Mouse (Mus musculus) neural tube, embryonic 13.5 days (tissue): Measurements from ENCODE around the gene Msh4. TPM values are rescaled to one million over a fixed set of nuclear protein-coding genes. Genes with fewer than 3 reads are reported as not detected.

Experiments
- ATAC-seq: fragments of 200-750 bp; cut with Nextera tagmentation; 2 replicates; pipeline ENCODE4 v1.8.0; 2017; ENCODE audit warnings: low read depth, mild to moderate bottlenecking, moderate TSS enrichment, moderate library complexity
- H3K27ac ChIP-seq: fragments of 300-500 bp; sonication (generic); replicated peaks from 2 replicates; pipeline ENCODE4 v1.5.1; 2015; ENCODE audit warnings: moderate library complexity, mild to moderate bottlenecking, inconsistent platforms
- H3K27me3 ChIP-seq: fragments of 300-500 bp; sonication (generic); 2 replicates; pipeline ENCODE4 v1.6.1; 2015; ENCODE audit warnings: mild to moderate bottlenecking, inconsistent platforms
- H3K36me3 ChIP-seq: fragments of 300-500 bp; sonication (generic); 2 replicates; pipeline ENCODE4 v1.6.1; 2015; ENCODE audit warnings: mild to moderate bottlenecking, inconsistent platforms
- H3K4me1 ChIP-seq: fragments of 300-500 bp; sonication (generic); replicated peaks from 2 replicates; pipeline ENCODE4 v1.6.1; 2015; ENCODE audit warnings: inconsistent platforms
- H3K4me2 ChIP-seq: fragments of 300-500 bp; sonication (generic); 2 replicates; pipeline ENCODE4 v1.6.1; 2015; ENCODE audit warnings: inconsistent platforms, mild to moderate bottlenecking, moderate library complexity
- H3K4me3 ChIP-seq: fragments of 300-500 bp; sonication (generic); 2 replicates; pipeline ENCODE4 v1.5.1; 2015; ENCODE audit warnings: mild to moderate bottlenecking, inconsistent platforms
- H3K9ac ChIP-seq: fragments of 300-500 bp; sonication (generic); 2 replicates; pipeline ENCODE4 v1.6.1; 2015; ENCODE audit warnings: moderate library complexity, mild to moderate bottlenecking, inconsistent platforms
- H3K9me3 ChIP-seq: fragments of 300-500 bp; sonication (generic); 2 replicates; pipeline ENCODE4 v1.6.1; 2016; ENCODE audit warnings: inconsistent platforms
- WGBS: fragments of 180-500 bp; shearing (Covaris S2); methylation state at CpG from one replicate; pipeline ENCODE4 v1.1.7; 2015; 5-methylcytosine and 5-hydroxymethylcytosine counted together
- polyA plus RNA-seq: library from polyadenylated mRNA; unstranded; fragments of >200 nt; fragmentation: Nextera tagmentation; extraction: Ambion mirVana; gene quantifications from 2 replicates; pipeline ENCODE4 v1.2.1, GENCODE M21; 2015

The Msh4 gene
- polyA plus RNA-seq, 1 experiment from 2014 or later, result 0.06 TPM

DNA sequence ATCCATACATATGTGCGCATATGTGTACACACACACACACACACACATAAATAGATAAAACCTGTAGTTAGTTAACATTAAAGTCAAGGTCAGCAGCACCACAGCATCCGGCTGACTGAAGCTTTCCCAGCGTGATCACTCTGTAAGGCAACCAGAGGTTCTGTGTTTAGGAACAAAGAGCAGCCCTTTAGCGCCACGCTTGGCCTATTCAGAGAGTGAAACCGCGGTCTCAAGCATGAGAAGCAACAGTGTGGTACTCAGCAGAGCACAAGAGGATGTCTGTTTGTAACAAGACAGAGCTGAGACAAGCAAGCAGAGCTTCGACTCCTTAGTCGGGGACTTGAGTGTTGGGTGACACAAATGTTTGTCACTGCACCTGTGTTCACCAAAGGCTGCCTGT lies 86.5 kb downstream of the Msh4 start:
- H3K9ac ChIP-seq, result no peak overlapping the region
- H3K9me3 ChIP-seq, result no peaks in the 10 kb centered on the region
- 64% methylated on average over 9 of the region's 9 CpGs for WGBS
- no peak for ATAC-seq
- H3K4me3 ChIP-seq, result no peak overlapping the region
- H3K4me1 ChIP-seq, result peaks cover 9% of the 10 kb centered on the region; the same call in 1 of the 2 replicates
- H3K27me3 ChIP-seq, result no peaks in the 10 kb centered on the region
- H3K27ac ChIP-seq, result no peak overlapping the region
- no peak overlapping the region for H3K4me2 ChIP-seq
- H3K36me3 ChIP-seq, result no peaks in the 10 kb centered on the region

DNA sequence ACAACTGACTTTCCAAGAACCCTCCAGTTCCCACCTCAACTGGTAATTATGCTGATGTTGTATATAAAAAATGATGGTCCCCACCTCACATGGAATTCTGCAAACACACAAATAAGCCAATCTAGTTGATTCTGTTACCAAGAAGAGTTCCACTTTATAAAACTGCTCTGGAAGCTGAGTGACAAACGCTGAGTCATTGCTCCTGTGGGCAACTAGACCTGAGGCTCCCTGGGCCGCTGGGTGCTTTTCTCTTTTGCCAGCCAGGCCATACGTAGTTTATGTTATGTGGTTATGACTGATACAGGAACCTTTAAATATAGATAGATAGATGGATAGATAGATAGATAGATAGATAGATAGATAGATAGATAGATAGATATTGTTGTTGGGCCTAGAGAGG lies 87.2 kb downstream of the Msh4 start:
- Histone ChIP-seq H3K27ac (no peak overlapping the region), H3K36me3 (no peaks in the 10 kb centered on the region), H3K4me2 (no peak overlapping the region), H3K4me1 (peaks cover 3% of the 10 kb centered on the region; the same call in 1 of the 2 replicates), H3K9ac (no peak overlapping the region), H3K4me3 (no peak overlapping the region), H3K27me3 (no peaks in the 10 kb centered on the region), H3K9me3 (no peaks in the 10 kb centered on the region)
- WGBS, result 96% methylated on average over 3 of the region's 3 CpGs
- no peak for ATAC-seq

DNA sequence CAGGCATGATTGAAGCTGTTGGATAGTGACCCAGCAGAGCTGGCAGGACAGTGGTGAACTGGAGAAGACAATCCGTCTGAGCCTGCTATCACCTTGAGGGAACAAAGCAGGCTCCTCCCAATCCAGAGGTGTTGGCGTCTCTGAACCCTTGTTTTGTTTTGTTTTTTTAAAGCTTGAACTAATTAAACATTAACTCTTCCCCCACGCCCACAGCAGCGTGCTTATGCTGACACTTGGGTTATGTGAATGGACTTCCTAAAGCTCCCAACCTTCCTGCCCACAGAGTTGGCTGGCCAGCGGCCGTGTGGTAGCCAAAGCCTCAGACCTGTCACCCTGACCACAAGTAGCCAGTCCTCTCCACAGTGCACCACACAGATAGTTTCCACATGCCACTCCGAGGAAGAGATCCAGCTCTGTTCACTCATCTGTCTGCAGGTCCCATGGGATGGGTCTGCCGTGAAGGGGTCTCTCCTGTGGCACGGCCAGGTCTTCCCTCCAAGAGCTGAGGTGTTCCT lies 88.5 kb downstream of the Msh4 start:
- H3K4me2 ChIP-seq, result no peak overlapping the region
- no peaks in the 10 kb centered on the region for H3K9me3 ChIP-seq
- H3K27ac ChIP-seq, result no peak overlapping the region
- 80% methylated on average over 9 of the region's 9 CpGs for WGBS
- H3K27me3 ChIP-seq, result no peaks in the 10 kb centered on the region
- H3K4me1 ChIP-seq, result no peaks in the 10 kb centered on the region
- no peaks in the 10 kb centered on the region for H3K36me3 ChIP-seq
- no peak overlapping the region for H3K9ac ChIP-seq
- H3K4me3 ChIP-seq, result no peak overlapping the region
- no peak for ATAC-seq

DNA sequence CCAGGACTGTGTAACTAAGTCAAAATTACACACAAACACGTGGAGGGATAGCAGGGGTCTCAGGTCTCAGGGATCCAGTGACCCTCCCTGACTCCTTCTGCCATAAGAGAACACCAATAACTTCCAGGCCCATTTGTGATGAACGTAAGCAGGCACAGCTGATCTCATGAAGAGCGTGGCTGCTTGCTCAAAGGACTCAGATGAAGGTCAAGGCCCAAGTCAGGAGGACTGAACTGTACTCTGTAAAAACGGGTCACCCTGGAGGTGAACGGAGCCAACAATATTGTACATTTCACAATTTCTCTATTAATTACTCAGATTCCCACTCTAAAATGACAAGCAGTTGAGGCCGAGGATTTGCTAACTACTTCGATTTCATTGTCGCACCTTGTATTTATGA lies 91.9 kb downstream of the Msh4 start:
- no peak for ATAC-seq
- 94% methylated on average over 8 of the region's 8 CpGs for WGBS
- no peaks in the 10 kb centered on the region for H3K27me3 ChIP-seq

DNA sequence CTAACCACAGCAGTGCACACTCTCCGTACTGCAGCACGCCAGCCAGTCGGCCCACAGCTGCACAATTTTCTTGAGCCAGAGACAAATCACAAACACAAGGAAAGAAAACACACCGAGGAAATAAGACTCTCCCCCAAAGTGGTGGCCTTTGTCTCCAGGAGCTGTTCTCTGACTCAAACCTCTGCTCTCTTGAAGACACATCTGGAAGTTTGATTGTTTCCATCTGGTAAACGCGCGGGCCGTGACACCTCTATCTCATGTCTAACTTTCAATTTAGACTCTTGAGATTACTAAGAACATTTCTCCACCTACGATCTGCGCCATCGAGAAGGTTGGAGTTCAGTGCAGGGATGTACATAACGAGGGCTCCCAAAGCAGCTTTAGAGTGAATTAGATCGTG lies 97.5 kb downstream of the Msh4 start:
- no peak overlapping the region for H3K4me2 ChIP-seq
- H3K9ac ChIP-seq, result no peak overlapping the region
- 88% methylated on average over 13 of the region's 13 CpGs for WGBS
- H3K27ac ChIP-seq, result no peak overlapping the region
- no peaks in the 10 kb centered on the region for H3K27me3 ChIP-seq
- H3K9me3 ChIP-seq, result no peaks in the 10 kb centered on the region
- no peaks in the 10 kb centered on the region for H3K36me3 ChIP-seq
- ATAC-seq, result no peak
- no peak overlapping the region for H3K4me3 ChIP-seq
- H3K4me1 ChIP-seq, result peaks cover 5% of the 10 kb centered on the region

More for the DNA sequence above, 91.9 kb downstream of the Msh4 start:
- no peak overlapping the region for H3K9ac ChIP-seq
- no peaks in the 10 kb centered on the region for H3K9me3 ChIP-seq
- H3K4me3 ChIP-seq, result no peak overlapping the region
- H3K4me2 ChIP-seq, result no peak overlapping the region
- H3K4me1 ChIP-seq, result no peaks in the 10 kb centered on the region; the same call in 1 of the 2 replicates
- H3K36me3 ChIP-seq, result no peaks in the 10 kb centered on the region
- no peak overlapping the region for H3K27ac ChIP-seq

DNA sequence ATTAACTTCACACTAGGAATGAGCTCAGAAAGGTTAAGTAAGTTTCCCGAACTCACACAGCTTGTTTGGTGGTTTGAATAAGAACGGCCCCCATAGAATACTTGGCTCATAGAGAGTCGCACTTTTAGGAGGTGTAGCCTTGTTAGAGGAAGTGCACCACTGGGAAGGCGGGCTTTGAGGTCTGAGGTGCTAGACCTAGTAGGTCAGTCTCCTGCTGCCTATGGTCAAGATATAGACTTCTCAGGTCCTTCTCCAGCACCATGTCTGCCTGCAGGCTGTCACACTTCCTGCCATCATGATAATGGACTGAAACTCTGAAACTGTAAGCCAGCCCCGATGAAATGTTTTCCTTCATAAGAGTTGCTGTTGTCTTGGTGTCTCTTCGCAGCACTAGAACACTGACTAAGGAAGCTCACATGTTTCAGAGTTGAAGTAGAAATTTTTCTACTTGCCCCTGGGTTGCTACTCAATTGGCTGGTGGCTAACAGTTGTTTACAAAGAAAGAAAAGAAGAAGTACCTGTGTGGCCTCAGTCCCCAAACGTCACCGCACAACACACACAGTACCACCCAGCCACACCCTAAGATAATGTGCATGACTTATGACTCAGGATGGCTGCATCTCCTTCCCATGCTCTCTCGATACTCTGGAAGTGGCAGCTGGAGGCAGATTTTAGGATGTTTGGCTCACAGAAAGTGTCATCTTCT lies 98.3 kb downstream of the Msh4 start:
- no peaks in the 10 kb centered on the region for H3K9me3 ChIP-seq
- WGBS, result 91% methylated on average over 9 of the region's 9 CpGs
- H3K27ac ChIP-seq, result no peak overlapping the region
- no peaks in the 10 kb centered on the region for H3K27me3 ChIP-seq
- ATAC-seq, result no peak
- no peak overlapping the region for H3K4me2 ChIP-seq
- no peaks in the 10 kb centered on the region for H3K36me3 ChIP-seq
- no peak overlapping the region for H3K4me3 ChIP-seq
- H3K9ac ChIP-seq, result no peak overlapping the region
- H3K4me1 ChIP-seq, result peaks cover 5% of the 10 kb centered on the region

Other genes with a start within 250 kb of the Msh4 start
- gene St6galnac3, start 181.0 kb downstream of the Msh4 start, polyA plus RNA-seq, result 24.2 and 27.2 TPM in 2 replicates
- gene Asb17, start 61.9 kb downstream of the Msh4 start, polyA plus RNA-seq, result 0.20 TPM in 1 of 2 replicates, not detected in the other
- gene Rabggtb, start 6.9 kb upstream of the Msh4 start, polyA plus RNA-seq, result 46.9 and 51.2 TPM in 2 replicates
- gene Acadm, start 38.5 kb upstream of the Msh4 start, polyA plus RNA-seq, result 63.4 and 68.7 TPM in 2 replicates
- 4.2 and 5.1 TPM in 2 replicates for gene Slc44a5, start 67.3 kb upstream of the Msh4 start, polyA plus RNA-seq